Mouse (Mus musculus) ES-E14 (cell line): Measurements from ENCODE around the gene Cdc20. TPM values are rescaled to one million over a fixed set of nuclear protein-coding genes. Genes with fewer than 3 reads are reported as not detected.

Experiments
- DNase-seq: peaks from one replicate; pipeline ENCODE4 v3.0.0-alpha.2; 2013; ENCODE audit warnings: low read depth, low spot score
- H3K27ac ChIP-seq: 2 replicates; pipeline ENCODE4 v1.5.1; 2012; ENCODE audit warnings: low read depth, mild to moderate bottlenecking, low read length, moderate library complexity, mixed read lengths; ENCODE audit not compliant: poor library complexity, insufficient read depth, severe bottlenecking
- H3K36me3 ChIP-seq: 2 replicates; pipeline ENCODE4 v1.6.1; 2012; ENCODE audit warnings: mild to moderate bottlenecking, low read length, moderate library complexity, mixed read lengths; ENCODE audit not compliant: control insufficient read depth, poor library complexity, insufficient read depth, severe bottlenecking
- H3K4me1 ChIP-seq, 2 experiments: fragments of 150-350 bp in 1 of 2; sonication (generic) in 1 of 2; 2 replicates each; pipeline ENCODE4 v1.6.1; 2012; ENCODE audit warnings: low read length in 2 of 2, mild to moderate bottlenecking in 1 of 2, mixed read lengths in 1 of 2; ENCODE audit not compliant: control insufficient read depth in 2 of 2, insufficient read depth in 2 of 2, poor library complexity in 1 of 2
- H3K4me3 ChIP-seq, 2 experiments: fragments of 150-350 bp in 1 of 2; sonication (generic) in 1 of 2; 2 replicates each; pipeline ENCODE4 v1.5.1; 2012; ENCODE audit warnings: low read length in 2 of 2, low read depth in 1 of 2, mild to moderate bottlenecking in 1 of 2, mixed read lengths in 1 of 2; ENCODE audit not compliant: insufficient read depth in 1 of 2, poor library complexity in 1 of 2, severe bottlenecking in 1 of 2
- H3K9ac ChIP-seq: 2 replicates; pipeline ENCODE4 v1.6.1; 2012; ENCODE audit warnings: low read depth, mild to moderate bottlenecking, low read length, mixed read lengths; ENCODE audit not compliant: poor library complexity, insufficient read depth, severe bottlenecking
- H3K9me3 ChIP-seq: fragments of 150-350 bp; sonication (generic); 2 replicates; pipeline ENCODE4 v1.6.1; 2012; ENCODE audit warnings: low read depth, mild to moderate bottlenecking, low read length; ENCODE audit not compliant: control insufficient read depth, insufficient read depth
- CHD2 ChIP-seq: IDR thresholded peaks from 2 replicates; pipeline ENCODE4 v1.6.1; 2014; ENCODE audit warnings: mild to moderate bottlenecking, low read depth, low read length, inconsistent platforms
- HCFC1 ChIP-seq: IDR thresholded peaks from 2 replicates; pipeline ENCODE4 v1.6.1; 2012; ENCODE audit warnings: low read length, inconsistent platforms, borderline replicate concordance; ENCODE audit not compliant: insufficient read depth
- MAFK ChIP-seq: IDR thresholded peaks from 2 replicates; pipeline ENCODE4 v1.6.1; 2014; ENCODE audit warnings: mild to moderate bottlenecking, low read depth, low read length, inconsistent platforms; ENCODE audit not compliant: insufficient read depth
- ZC3H11A ChIP-seq: IDR thresholded peaks from 2 replicates; pipeline ENCODE4 v1.6.1; 2012; ENCODE audit warnings: low read depth, mild to moderate bottlenecking, inconsistent platforms, low read length, borderline replicate concordance
- ZNF384 ChIP-seq: IDR thresholded peaks from 2 replicates; pipeline ENCODE4 v1.6.1; 2012; ENCODE audit warnings: low read depth, low read length, inconsistent platforms
- in situ Hi-C, 2 experiments: fragments of 600-800 bp; cut with MboI; formaldehyde crosslinking; loops; one replicate each; pipeline ENCODE4 v1.15.1; 2025; ENCODE audit warnings: low sequenced_read_pairs in 2 of 2, inconsistent platforms in 1 of 2; ENCODE audit not compliant: unreplicated experiment in 2 of 2
- total RNA-seq: library from RNA; depleted of rRNA; stranded (reverse); fragments of 300-350 nt; gene quantifications from 2 replicates; pipeline ENCODE4 v1.2.3, GENCODE M21; 2012; rRNA removed

Gene Cdc20
- total RNA-seq, 1 experiment = 296 TPM

GRCm38 (mm10) chr4:118395289-118395688 is 41.9 kb downstream of the Cdc20 start:
- TF ChIP-seq ZC3H11A (no peak), ZNF384 (no peak), HCFC1 (no peak), MAFK (no peak)
- H3K4me1 ChIP-seq = no peaks in the 10 kb centered on the region; a peak in 1 of 4 replicates
- in situ Hi-C loops = no loop called here
- no peaks in the 10 kb centered on the region for H3K9me3 ChIP-seq
- H3K4me3 ChIP-seq = no peak overlapping the region
- H3K36me3 ChIP-seq = peaks cover 57% of the 10 kb centered on the region
- no peak overlapping the region for H3K27ac ChIP-seq
- no peak for DNase-seq
- no peak overlapping the region for H3K9ac ChIP-seq

DNA sequence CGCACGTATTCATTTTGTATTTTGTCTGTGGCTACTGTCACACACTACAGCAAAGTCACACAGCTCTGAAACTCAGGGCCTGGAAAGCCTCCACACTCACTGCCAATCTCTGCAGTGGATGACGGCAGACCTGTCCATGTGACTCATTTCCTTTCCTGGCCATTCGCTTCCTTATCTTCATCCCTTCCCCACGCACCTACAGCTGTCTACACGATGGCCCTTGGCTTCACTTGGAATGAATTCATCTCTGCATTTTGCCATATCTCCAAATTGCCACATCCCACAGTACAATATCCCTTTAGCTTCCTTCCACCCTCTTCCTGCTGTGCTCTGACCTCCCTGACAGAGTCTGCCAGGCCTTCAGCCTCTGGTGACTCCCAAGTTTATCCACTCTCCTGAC is 42.6 kb downstream of the Cdc20 start:
- Histone ChIP-seq H3K36me3 (peaks cover 64% of the 10 kb centered on the region), H3K9ac (no peak overlapping the region), H3K27ac (no peak overlapping the region), H3K4me1 (no peaks in the 10 kb centered on the region; a peak in 1 of 4 replicates), H3K9me3 (no peaks in the 10 kb centered on the region), H3K4me3 (no peak overlapping the region)
- in situ Hi-C loops = no loop called here
- no peak for TF ChIP-seq CHD2
- TF ChIP-seq ZNF384 = no peak
- no peak for TF ChIP-seq MAFK
- no peak for TF ChIP-seq ZC3H11A
- TF ChIP-seq HCFC1 = no peak
- DNase-seq = no peak

- Histone ChIP-seq H3K4me1 (no peaks in the 10 kb centered on the region; a peak in 1 of 4 replicates), H3K36me3 (peaks cover 85% of the 10 kb centered on the region), H3K9ac (no peak overlapping the region), H3K27ac (no peak overlapping the region), H3K9me3 (no peaks in the 10 kb centered on the region), H3K4me3 (no peak overlapping the region)
- no peak for DNase-seq
- in situ Hi-C loops = no loop called here
- TF ChIP-seq ZNF384 (no peak), MAFK (no peak), HCFC1 (no peak), CHD2 (no peak), ZC3H11A (no peak)
Observed at GRCm38 (mm10) chr4:118390146-118390545, 47.0 kb downstream of the Cdc20 start.

GRCm38 (mm10) chr4:118387316-118387715 is 49.8 kb downstream of the Cdc20 start:
- Histone ChIP-seq H3K36me3 (peaks cover 89% of the 10 kb centered on the region), H3K9ac (no peak overlapping the region), H3K4me1 (no peaks in the 10 kb centered on the region; a peak in 1 of 4 replicates), H3K4me3 (no peak overlapping the region), H3K9me3 (no peaks in the 10 kb centered on the region), H3K27ac (no peak overlapping the region)
- DNase-seq = no peak
- TF ChIP-seq CHD2 (no peak), ZNF384 (no peak), MAFK (no peak), ZC3H11A (no peak)
- in situ Hi-C loops = no loop called here

DNA sequence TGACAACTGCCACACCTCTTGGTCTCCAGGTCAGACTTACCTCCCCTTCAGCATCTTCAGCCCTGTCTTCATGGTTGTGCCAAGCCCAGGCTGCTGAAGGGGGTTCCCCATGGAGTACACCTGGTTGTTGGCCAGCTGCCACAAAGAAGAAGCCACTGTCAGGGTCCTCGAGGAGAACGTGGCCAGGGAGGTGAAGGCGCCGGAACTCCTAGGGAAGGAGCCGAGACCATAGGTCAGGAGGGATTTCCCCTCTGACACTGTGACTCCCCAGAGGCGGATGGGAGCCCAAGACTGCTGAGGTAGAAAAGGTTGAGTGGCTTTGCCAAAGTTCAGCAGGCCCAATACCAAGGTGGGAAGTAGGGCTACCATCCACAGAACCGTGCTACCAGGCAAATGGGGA is 53.9 kb downstream of the Cdc20 start:
- in situ Hi-C loops = no loop called here
- TF ChIP-seq HCFC1 (no peak), ZC3H11A (no peak), CHD2 (no peak), ZNF384 (no peak), MAFK (no peak)
- no peaks in the 10 kb centered on the region for H3K9me3 ChIP-seq
- DNase-seq = no peak
- H3K9ac ChIP-seq = no peak overlapping the region
- H3K36me3 ChIP-seq = peaks cover 77% of the 10 kb centered on the region
- 0 out of 2 replicates have a peak overlapping the region, but pooled peaks have one; percentile 17 for H3K27ac ChIP-seq
- no peak overlapping the region for H3K4me3 ChIP-seq
- no peaks in the 10 kb centered on the region for H3K4me1 ChIP-seq

Other genes starting within 250 kb of the Cdc20 start
- gene Ptprf, start 145.9 kb downstream of the Cdc20 start, total RNA-seq = 226 and 491 TPM in 2 replicates
- 17.4 and 26.6 TPM in 2 replicates for gene Szt2, start 28.1 kb downstream of the Cdc20 start, total RNA-seq
- 56.5 and 74.1 TPM in 2 replicates for gene Med8, start 28.0 kb downstream of the Cdc20 start, total RNA-seq
- 33.4 and 36.0 TPM in 2 replicates for gene Elovl1, start 9.3 kb downstream of the Cdc20 start, total RNA-seq
- gene Mpl, start 20.2 kb upstream of the Cdc20 start, total RNA-seq = not detected in 2 replicates
- gene Tie1, start 52.7 kb upstream of the Cdc20 start, total RNA-seq = 1.0 and 1.3 TPM in 2 replicates
- 3.2 and 8.8 TPM in 2 replicates for gene 2610528J11Rik, start 89.6 kb upstream of the Cdc20 start, total RNA-seq
- 12.0 and 19.1 TPM in 2 replicates for gene Tmem125, start 106.7 kb upstream of the Cdc20 start, total RNA-seq
- 0.16 and 0.18 TPM in 2 replicates for gene Cfap57, start 183.4 kb upstream of the Cdc20 start, total RNA-seq
- gene Ebna1bp2, start 183.4 kb upstream of the Cdc20 start, total RNA-seq = 165 and 182 TPM in 2 replicates
- gene Olfr62, start 221.6 kb upstream of the Cdc20 start, total RNA-seq = not detected in 2 replicates